Mouse (Mus musculus): ENCODE data around the gene Comp.

DNA sequence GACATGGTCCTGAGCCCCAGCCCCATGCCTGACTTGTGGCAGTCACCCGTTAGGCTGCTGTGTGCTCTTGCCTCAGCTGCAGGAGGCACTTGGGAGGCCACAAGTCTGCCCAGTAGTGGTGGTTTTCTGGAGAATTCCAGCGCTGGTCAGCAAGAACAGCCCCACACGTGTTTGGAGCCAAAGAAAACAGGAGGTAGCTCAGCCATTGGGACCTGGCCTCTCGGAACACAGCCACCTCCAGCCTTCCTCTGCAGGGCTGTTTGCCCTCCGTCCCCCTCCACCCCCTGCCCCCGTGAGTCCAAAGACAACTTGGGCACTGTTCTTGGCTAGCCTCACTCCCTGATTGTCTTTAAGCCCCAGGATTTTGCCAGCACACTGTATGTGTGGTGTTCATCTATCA lies 1.4 kb upstream of the Comp start:
- TF ChIP-seq EP300 (IDR thresholded peaks at IDR 0.05; ENCODE audit: low read depth): no peak
- TF ChIP-seq CTCF (IDR thresholded peaks at IDR 0.05; ENCODE audit: low read depth): no peak
